Mouse (Mus musculus): ENCODE data around the gene Cnot10. TPM values are rescaled to one million over a fixed set of nuclear protein-coding genes. Genes with fewer than 3 reads are reported as not detected.

Cnot10 gene
- polyA plus RNA-seq, 1 experiment from 2014 or later = 74.3 TPM

GRCm38 (mm10) chr9:114554355-114554979 is 85.5 kb downstream of the Cnot10 start:
- no peaks in the 10 kb centered on the region for H3K9me3 ChIP-seq (ENCODE audit: low read length)
- 57% methylated on average over 5 of the region's 5 CpGs for WGBS
- no peak overlapping the region for H3K4me3 ChIP-seq (ENCODE audit: low read length)
- no peaks in the 10 kb centered on the region for H3K36me3 ChIP-seq (ENCODE audit: insufficient read depth, low read length)
- H3K4me1 ChIP-seq (ENCODE audit: insufficient read depth, low read length) = peaks cover 22% of the 10 kb centered on the region
- no peak overlapping the region for H3K4me2 ChIP-seq (replicated peaks; ENCODE audit: low read depth, low read length)
- peak overlapping the region; percentile 27; the same call in 1 of the 2 replicates for H3K27ac ChIP-seq (ENCODE audit: low read length)
- ATAC-seq (ENCODE audit: low FRiP score, low TSS enrichment) = peak; percentile 25; the same call in 1 of the 2 replicates
- no peak overlapping the region for H3K9ac ChIP-seq (replicated peaks; ENCODE audit: low read length)
- 0 out of 2 replicates have a peak, but pooled peaks cover 5% of the 10 kb centered on the region for H3K27me3 ChIP-seq (ENCODE audit: insufficient read depth, low read length)

GRCm38 (mm10) chr9:114553828-114554227 is 86.2 kb downstream of the Cnot10 start:
- Histone ChIP-seq H3K27ac (ENCODE audit: low read length) (no peak overlapping the region), H3K4me1 (ENCODE audit: insufficient read depth, low read length) (peaks cover 28% of the 10 kb centered on the region), H3K36me3 (ENCODE audit: insufficient read depth, low read length) (no peaks in the 10 kb centered on the region), H3K4me3 (ENCODE audit: low read length) (no peak overlapping the region), H3K9ac (replicated peaks; ENCODE audit: low read length) (no peak overlapping the region), H3K27me3 (ENCODE audit: insufficient read depth, low read length) (0 out of 2 replicates have a peak, but pooled peaks cover 3% of the 10 kb centered on the region), H3K4me2 (replicated peaks; ENCODE audit: low read depth, low read length) (no peak overlapping the region), H3K9me3 (ENCODE audit: low read length) (no peaks in the 10 kb centered on the region)
- ATAC-seq (ENCODE audit: low FRiP score, low TSS enrichment) = no peak

- Histone ChIP-seq H3K4me1 (ENCODE audit: insufficient read depth, low read length) (peaks cover 52% of the 10 kb centered on the region), H3K4me2 (replicated peaks; ENCODE audit: low read depth, low read length) (no peak overlapping the region), H3K27ac (ENCODE audit: low read length) (no peak overlapping the region), H3K9ac (replicated peaks; ENCODE audit: low read length) (no peak overlapping the region), H3K4me3 (ENCODE audit: low read length) (no peak overlapping the region), H3K36me3 (ENCODE audit: insufficient read depth, low read length) (no peaks in the 10 kb centered on the region), H3K9me3 (ENCODE audit: low read length) (no peaks in the 10 kb centered on the region), H3K27me3 (ENCODE audit: insufficient read depth, low read length) (no peaks in the 10 kb centered on the region)
- 46% methylated on average over 6 of the region's 6 CpGs for WGBS
- ATAC-seq (ENCODE audit: low FRiP score, low TSS enrichment) = no peak
Measured at GRCm38 (mm10) chr9:114550033-114550432, 90.0 kb downstream of the Cnot10 start.

- H3K4me1 ChIP-seq (ENCODE audit: insufficient read depth, low read length) = peaks cover 52% of the 10 kb centered on the region
Measured at GRCm38 (mm10) chr9:114549117-114549516, 90.9 kb downstream of the Cnot10 start.

GRCm38 (mm10) chr9:114548496-114548895 is 91.5 kb downstream of the Cnot10 start:
- H3K4me1 ChIP-seq (ENCODE audit: insufficient read depth, low read length) = peaks cover 56% of the 10 kb centered on the region
- H3K27me3 ChIP-seq (ENCODE audit: insufficient read depth, low read length) = no peaks in the 10 kb centered on the region
- no peaks in the 10 kb centered on the region for H3K36me3 ChIP-seq (ENCODE audit: insufficient read depth, low read length)
- no peak for ATAC-seq (ENCODE audit: low FRiP score, low TSS enrichment)
- no peak overlapping the region for H3K4me3 ChIP-seq (ENCODE audit: low read length)
- no peak overlapping the region for H3K4me2 ChIP-seq (replicated peaks; ENCODE audit: low read depth, low read length)
- 0 out of 2 replicates have a peak overlapping the region, but pooled peaks have one; percentile 3 for H3K9ac ChIP-seq (replicated peaks; ENCODE audit: low read length)
- 32% methylated on average over 4 of the region's 4 CpGs for WGBS
- no peaks in the 10 kb centered on the region for H3K9me3 ChIP-seq (ENCODE audit: low read length)
- peak overlapping the region; percentile 90 for H3K27ac ChIP-seq (ENCODE audit: low read length)

More at GRCm38 (mm10) chr9:114549117-114549516, 90.9 kb downstream of the Cnot10 start:
- Histone ChIP-seq H3K9me3 (ENCODE audit: low read length) (no peaks in the 10 kb centered on the region), H3K4me2 (replicated peaks; ENCODE audit: low read depth, low read length) (no peak overlapping the region), H3K27me3 (ENCODE audit: insufficient read depth, low read length) (no peaks in the 10 kb centered on the region), H3K27ac (ENCODE audit: low read length) (peak overlapping the region; percentile 90; the same call in 1 of the 2 replicates), H3K4me3 (ENCODE audit: low read length) (no peak overlapping the region), H3K9ac (replicated peaks; ENCODE audit: low read length) (no peak overlapping the region), H3K36me3 (ENCODE audit: insufficient read depth, low read length) (no peaks in the 10 kb centered on the region)
- no peak for ATAC-seq (ENCODE audit: low FRiP score, low TSS enrichment)
- 53% methylated on average over 5 of the region's 5 CpGs for WGBS

- Histone ChIP-seq H3K9ac (replicated peaks; ENCODE audit: low read length) (no peak overlapping the region), H3K36me3 (ENCODE audit: insufficient read depth, low read length) (no peaks in the 10 kb centered on the region), H3K4me3 (ENCODE audit: low read length) (no peak overlapping the region), H3K9me3 (ENCODE audit: low read length) (no peaks in the 10 kb centered on the region), H3K27ac (ENCODE audit: low read length) (peak overlapping the region; percentile 90), H3K4me2 (replicated peaks; ENCODE audit: low read depth, low read length) (no peak overlapping the region), H3K4me1 (ENCODE audit: insufficient read depth, low read length) (peaks cover 56% of the 10 kb centered on the region), H3K27me3 (ENCODE audit: insufficient read depth, low read length) (no peaks in the 10 kb centered on the region)
- peak; percentile 57 for ATAC-seq (ENCODE audit: low FRiP score, low TSS enrichment)
- 38% methylated on average over 6 of the region's 6 CpGs for whole genome bisulfite sequencing
Measured at GRCm38 (mm10) chr9:114547643-114548077, 92.3 kb downstream of the Cnot10 start.

GRCm38 (mm10) chr9:114546765-114547164 is 93.2 kb downstream of the Cnot10 start:
- H3K9me3 ChIP-seq (ENCODE audit: low read length) = no peaks in the 10 kb centered on the region
- H3K4me1 ChIP-seq (ENCODE audit: insufficient read depth, low read length) = peaks cover 56% of the 10 kb centered on the region
- no peaks in the 10 kb centered on the region for H3K36me3 ChIP-seq (ENCODE audit: insufficient read depth, low read length)
- peak overlapping the region; percentile 90; the same call in 1 of the 2 replicates for H3K27ac ChIP-seq (ENCODE audit: low read length)
- no peak for ATAC-seq (ENCODE audit: low FRiP score, low TSS enrichment)
- H3K4me3 ChIP-seq (ENCODE audit: low read length) = no peak overlapping the region
- H3K9ac ChIP-seq (replicated peaks; ENCODE audit: low read length) = no peak overlapping the region
- no peak overlapping the region for H3K4me2 ChIP-seq (replicated peaks; ENCODE audit: low read depth, low read length)
- H3K27me3 ChIP-seq (ENCODE audit: insufficient read depth, low read length) = no peaks in the 10 kb centered on the region
- WGBS = 50% methylated on average over 12 of the region's 12 CpGs

- Histone ChIP-seq H3K36me3 (ENCODE audit: insufficient read depth, low read length) (no peaks in the 10 kb centered on the region), H3K9ac (replicated peaks; ENCODE audit: low read length) (no peak overlapping the region), H3K4me1 (ENCODE audit: insufficient read depth, low read length) (peaks cover 56% of the 10 kb centered on the region), H3K9me3 (ENCODE audit: low read length) (no peaks in the 10 kb centered on the region), H3K4me3 (ENCODE audit: low read length) (no peak overlapping the region), H3K27ac (ENCODE audit: low read length) (peak overlapping the region; percentile 29), H3K27me3 (ENCODE audit: insufficient read depth, low read length) (no peaks in the 10 kb centered on the region), H3K4me2 (replicated peaks; ENCODE audit: low read depth, low read length) (peak overlapping the region; percentile 35)
- WGBS = 21% methylated on average over 9 of the region's 9 CpGs
- ATAC-seq (ENCODE audit: low FRiP score, low TSS enrichment) = no peak
Measured at GRCm38 (mm10) chr9:114544754-114545393, 95.1 kb downstream of the Cnot10 start.

GRCm38 (mm10) chr9:114543882-114544753 is 95.9 kb downstream of the Cnot10 start:
- ATAC-seq (ENCODE audit: low FRiP score, low TSS enrichment) = no peak
- H3K4me2 ChIP-seq (replicated peaks; ENCODE audit: low read depth, low read length) = peak overlapping the region; percentile 35

More at GRCm38 (mm10) chr9:114543882-114544753, 95.9 kb downstream of the Cnot10 start:
- no peaks in the 10 kb centered on the region for H3K9me3 ChIP-seq (ENCODE audit: low read length)
- no peak overlapping the region for H3K4me3 ChIP-seq (ENCODE audit: low read length)
- H3K27me3 ChIP-seq (ENCODE audit: insufficient read depth, low read length) = no peaks in the 10 kb centered on the region
- peak overlapping the region; percentile 29; the same call in 1 of the 2 replicates for H3K27ac ChIP-seq (ENCODE audit: low read length)
- peaks cover 55% of the 10 kb centered on the region for H3K4me1 ChIP-seq (ENCODE audit: insufficient read depth, low read length)
- 35% methylated on average over 17 of the region's 17 CpGs for WGBS
- no peaks in the 10 kb centered on the region for H3K36me3 ChIP-seq (ENCODE audit: insufficient read depth, low read length)
- peak overlapping the region; percentile 29; the same call in 1 of the 2 replicates for H3K9ac ChIP-seq (replicated peaks; ENCODE audit: low read length)

Measured in kidney, embryonic 16.5 days (tissue).